Mouse (Mus musculus): ENCODE data around the gene Mmp27. TPM values are rescaled to one million over a fixed set of nuclear protein-coding genes. Genes with fewer than 3 reads are reported as not detected.

The Mmp27 gene
- polyA plus RNA-seq (2012; fragmentation: generic; extraction: Trizol) = not detected

GRCm38 (mm10) chr9:7571162-7571561 is at the start of gene Mmp27:
Gene Mmp27 (plus strand): TSS chr9:7571396.

DNA sequence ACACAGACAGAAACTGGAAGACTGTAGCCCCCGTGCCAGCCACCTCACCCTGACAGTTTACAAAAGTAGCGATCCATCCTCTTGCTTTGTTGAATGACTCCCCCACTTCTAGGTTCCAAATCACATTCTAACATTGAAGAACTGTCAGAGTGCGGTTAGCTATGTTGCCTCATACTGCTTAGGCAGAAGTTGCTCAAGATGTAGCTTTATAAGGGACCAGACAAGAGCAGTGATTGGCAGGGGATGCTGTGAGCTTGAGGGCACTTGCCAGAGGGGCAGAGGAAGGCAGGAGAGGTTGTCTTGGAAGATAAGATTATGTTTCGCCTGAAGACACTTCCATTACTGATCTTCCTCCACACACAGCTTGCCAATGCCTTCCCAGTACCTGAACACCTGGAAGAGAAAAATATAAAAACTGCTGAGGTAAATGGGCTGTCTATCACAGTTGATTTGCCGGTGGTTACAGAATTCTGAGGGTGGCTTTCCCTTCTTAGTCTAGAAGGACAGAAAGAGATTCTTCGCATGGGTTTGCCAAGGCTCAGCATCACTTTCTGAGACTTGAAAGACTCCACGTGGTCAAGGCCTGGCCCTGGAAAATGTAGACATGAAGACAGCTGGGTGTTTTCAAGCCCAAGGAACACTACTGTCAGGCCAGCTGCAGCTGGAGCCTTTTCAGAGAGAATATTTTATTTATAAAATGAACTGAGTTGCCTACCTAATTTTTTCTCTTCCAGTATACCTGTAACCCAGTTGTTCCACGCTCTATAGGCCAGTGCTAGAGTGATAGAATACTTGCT is 12.8 kb upstream of the Mmp27 start, which contains the start of gene Mmp8:
TSS of gene Mmp8 (plus strand) at position 236 of the 797 bp plus-strand sequence.

DNA sequence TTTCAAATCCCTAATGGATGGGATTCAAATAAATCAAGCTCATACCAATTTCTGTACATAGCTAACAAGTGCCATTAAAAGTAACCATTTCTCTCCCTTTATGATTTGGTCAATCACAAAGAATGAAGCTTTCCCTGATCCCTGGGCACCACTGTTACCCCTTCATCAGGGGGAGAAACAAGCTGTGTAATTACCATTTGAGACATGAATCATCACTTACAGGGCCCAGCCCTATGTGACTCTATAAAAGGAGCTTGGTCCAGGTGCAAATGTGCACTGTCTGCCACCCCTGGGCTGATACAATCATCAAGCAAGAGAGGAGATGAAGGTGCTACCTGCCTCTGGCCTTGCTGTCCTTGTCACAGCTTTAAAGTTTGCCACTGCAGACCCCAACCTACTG is 56.7 kb downstream of the Mmp27 start, which contains the start of gene Mmp20:
TSS of gene Mmp20 (plus strand) at position 301 of the 400 bp plus-strand sequence.

Other genes with a start within 250 kb of the Mmp27 start
- gene Mmp12, start 227.0 kb upstream of the Mmp27 start, polyA plus RNA-seq (2012; fragmentation: generic; extraction: Trizol) = not detected
- not detected for gene Mmp1b, start 183.3 kb upstream of the Mmp27 start, polyA plus RNA-seq (2012; fragmentation: generic; extraction: Trizol)
- 1 to 10 TPM in 1 of 2 experiments, under 1 TPM in 1; 0.06 to 3.8 TPM for gene Mmp3, start 125.6 kb upstream of the Mmp27 start, polyA plus RNA-seq (2012; fragmentation: generic; extraction: Trizol)
- not detected for gene Mmp10, start 69.0 kb upstream of the Mmp27 start, polyA plus RNA-seq (2012; fragmentation: generic; extraction: Trizol)
- not detected for gene Mmp8, start 12.9 kb upstream of the Mmp27 start, polyA plus RNA-seq (2012; fragmentation: generic; extraction: Trizol)
- gene Mmp20, start 56.8 kb downstream of the Mmp27 start, polyA plus RNA-seq (2012; fragmentation: generic; extraction: Trizol) = not detected
- gene Mmp7, start 120.7 kb downstream of the Mmp27 start, polyA plus RNA-seq (2012; fragmentation: generic; extraction: Trizol) = not detected
- 10 to 100 TPM in 1 of 2 experiments, 1 to 10 TPM in 1; 1.5 to 10.8 TPM for gene Tmem123, start 192.6 kb downstream of the Mmp27 start, polyA plus RNA-seq (2012; fragmentation: generic; extraction: Trizol)

Measured in C3H10T1/2 (cell line).